Mouse (Mus musculus) liver, embryonic 11.5 days (tissue): ENCODE measurements around the gene Ptpro. TPM values are rescaled to one million over a fixed set of nuclear protein-coding genes. Genes with fewer than 3 reads are reported as not detected.

ENCODE experiments used
- ATAC-seq: fragments of 200-750 bp; cut with Nextera tagmentation; replicated peaks from 2 replicates; pipeline ENCODE4 v1.8.0; 2017; ENCODE audit warnings: moderate number of reproducible peaks, mild to moderate bottlenecking, moderate TSS enrichment, moderate library complexity; ENCODE audit not compliant: low FRiP score
- DNase-seq: peaks from one replicate; pipeline ENCODE4 v3.0.0-alpha.2; 2017; ENCODE audit warnings: low spot score
- H3K27ac ChIP-seq: fragments of 300-500 bp; sonication (generic); 2 replicates; pipeline ENCODE4 v1.5.1; 2014; ENCODE audit warnings: mild to moderate bottlenecking, low read depth, low read length, control low read depth
- H3K27me3 ChIP-seq: fragments of 300-500 bp; sonication (generic); replicated peaks from 2 replicates; pipeline ENCODE4 v1.6.1; 2014; ENCODE audit warnings: low read length, mixed read lengths; ENCODE audit not compliant: control insufficient read depth, insufficient read depth
- H3K36me3 ChIP-seq: fragments of 300-500 bp; sonication (generic); 2 replicates; pipeline ENCODE4 v1.6.1; 2014; ENCODE audit warnings: mild to moderate bottlenecking, low read length, moderate library complexity, mixed read lengths; ENCODE audit not compliant: control insufficient read depth, insufficient read depth
- H3K4me1 ChIP-seq: fragments of 300-500 bp; sonication (generic); replicated peaks from 2 replicates; pipeline ENCODE4 v1.6.1; 2014; ENCODE audit warnings: low read length, mixed read lengths; ENCODE audit not compliant: control insufficient read depth, insufficient read depth
- H3K4me2 ChIP-seq: fragments of 300-500 bp; sonication (generic); 2 replicates; pipeline ENCODE4 v1.6.1; 2014; ENCODE audit warnings: mild to moderate bottlenecking, control low read depth, moderate library complexity
- H3K4me3 ChIP-seq: fragments of 300-500 bp; sonication (generic); 2 replicates; pipeline ENCODE4 v1.5.1; 2014; ENCODE audit warnings: low read depth, low read length, control low read depth
- H3K9ac ChIP-seq: fragments of 300-500 bp; sonication (generic); 2 replicates; pipeline ENCODE4 v1.6.1; 2014; ENCODE audit warnings: low read depth, low read length, control low read depth
- H3K9me3 ChIP-seq: fragments of 300-500 bp; sonication (generic); 2 replicates; pipeline ENCODE4 v1.6.1; 2016; ENCODE audit warnings: low read length, inconsistent platforms, mixed read lengths; ENCODE audit not compliant: control insufficient read depth
- WGBS: fragments of 180-500 bp; shearing (Covaris S2); extraction: QIAGEN DNeasy Blood & Tissue Kit; methylation state at CpG from one replicate; pipeline ENCODE4 v1.1.7; 2014; 5-methylcytosine and 5-hydroxymethylcytosine counted together
- polyA plus RNA-seq: library from polyadenylated mRNA; unstranded; fragments of >200 nt; fragmentation: Nextera tagmentation; extraction: Ambion mirVana; gene quantifications from 2 replicates; pipeline ENCODE4 v1.2.1, GENCODE M21; 2014

Gene Ptpro
- polyA plus RNA-seq, 1 experiment from 2014 or later: 1.1 TPM

- ATAC-seq (no peak), DNase-seq (no peak)
- Histone ChIP-seq H3K9me3 (no peaks in the 10 kb centered on the region), H3K36me3 (no peaks in the 10 kb centered on the region), H3K27ac (no peak overlapping the region), H3K27me3 (peaks cover 27% of the 10 kb centered on the region), H3K4me3 (peak overlapping the region; percentile 42; the same call in 1 of the 2 replicates), H3K4me1 (no peaks in the 10 kb centered on the region), H3K9ac (no peak overlapping the region), H3K4me2 (peak overlapping the region; percentile 62)
- 3% methylated on average over 15 of the region's 15 CpGs for WGBS
Observed at GRCm38 (mm10) chr6:137252887-137253242, 746 bp downstream of the Ptpro start.

- no peak overlapping the region for H3K4me2 ChIP-seq
- 13% methylated on average over 7 of the region's 7 CpGs for WGBS
Observed at GRCm38 (mm10) chr6:137253415-137253814, 1.3 kb downstream of the Ptpro start.

GRCm38 (mm10) chr6:137261033-137261432, 8.9 kb downstream of the Ptpro start:
- Histone ChIP-seq H3K4me3 (no peak overlapping the region), H3K4me2 (no peak overlapping the region), H3K4me1 (no peaks in the 10 kb centered on the region), H3K9me3 (peaks cover 2% of the 10 kb centered on the region; the same call in 1 of the 2 replicates), H3K36me3 (no peaks in the 10 kb centered on the region), H3K27ac (no peak overlapping the region), H3K27me3 (no peaks in the 10 kb centered on the region), H3K9ac (no peak overlapping the region)
- no peak for ATAC-seq
- WGBS: 80% methylated on average over 1 of the region's 1 CpGs
- no peak for DNase-seq

More at GRCm38 (mm10) chr6:137253415-137253814, 1.3 kb downstream of the Ptpro start:
- no peak overlapping the region for H3K27ac ChIP-seq
- no peaks in the 10 kb centered on the region for H3K36me3 ChIP-seq
- H3K27me3 ChIP-seq: peaks cover 27% of the 10 kb centered on the region
- no peaks in the 10 kb centered on the region for H3K4me1 ChIP-seq
- H3K9me3 ChIP-seq: no peaks in the 10 kb centered on the region
- no peak overlapping the region for H3K9ac ChIP-seq
- no peak for ATAC-seq
- no peak for DNase-seq
- no peak overlapping the region for H3K4me3 ChIP-seq

- Histone ChIP-seq H3K27ac (no peak overlapping the region), H3K9ac (no peak overlapping the region), H3K9me3 (peaks cover 2% of the 10 kb centered on the region; the same call in 1 of the 2 replicates), H3K36me3 (no peaks in the 10 kb centered on the region), H3K4me1 (no peaks in the 10 kb centered on the region), H3K4me3 (no peak overlapping the region), H3K4me2 (no peak overlapping the region), H3K27me3 (no peaks in the 10 kb centered on the region)
- ATAC-seq (no peak), DNase-seq (no peak)
- WGBS: 60% methylated on average over 3 of the region's 3 CpGs
Observed at GRCm38 (mm10) chr6:137262087-137262486, 10.0 kb downstream of the Ptpro start.

GRCm38 (mm10) chr6:137268019-137268418, 15.9 kb downstream of the Ptpro start:
- no peak overlapping the region for H3K4me3 ChIP-seq
- DNase-seq (no peak), ATAC-seq (no peak)
- no peaks in the 10 kb centered on the region for H3K4me1 ChIP-seq
- H3K4me2 ChIP-seq: no peak overlapping the region
- H3K27ac ChIP-seq: no peak overlapping the region
- no peaks in the 10 kb centered on the region for H3K36me3 ChIP-seq
- no peaks in the 10 kb centered on the region for H3K27me3 ChIP-seq
- H3K9me3 ChIP-seq: no peaks in the 10 kb centered on the region
- 68% methylated on average over 8 of the region's 8 CpGs for WGBS
- H3K9ac ChIP-seq: no peak overlapping the region

- WGBS: 84% methylated on average over 10 of the region's 10 CpGs
- Histone ChIP-seq H3K9me3 (no peaks in the 10 kb centered on the region), H3K9ac (no peak overlapping the region), H3K27ac (no peak overlapping the region), H3K4me3 (no peak overlapping the region), H3K4me2 (no peak overlapping the region), H3K27me3 (no peaks in the 10 kb centered on the region), H3K4me1 (no peaks in the 10 kb centered on the region), H3K36me3 (no peaks in the 10 kb centered on the region)
- ATAC-seq (no peak), DNase-seq (no peak)
Observed at GRCm38 (mm10) chr6:137268592-137268991, 16.5 kb downstream of the Ptpro start.

GRCm38 (mm10) chr6:137272513-137272912, 20.4 kb downstream of the Ptpro start:
- Histone ChIP-seq H3K36me3 (no peaks in the 10 kb centered on the region), H3K9me3 (no peaks in the 10 kb centered on the region), H3K27ac (no peak overlapping the region), H3K9ac (no peak overlapping the region), H3K4me3 (no peak overlapping the region), H3K4me2 (no peak overlapping the region), H3K4me1 (no peaks in the 10 kb centered on the region), H3K27me3 (no peaks in the 10 kb centered on the region)
- WGBS: 89% methylated on average over 8 of the region's 8 CpGs
- ATAC-seq (no peak), DNase-seq (no peak)

GRCm38 (mm10) chr6:137277587-137277994, 25.5 kb downstream of the Ptpro start:
- 68% methylated on average over 12 of the region's 12 CpGs for WGBS
- ATAC-seq (no peak), DNase-seq (no peak)
- H3K27ac ChIP-seq: no peak overlapping the region
- H3K9ac ChIP-seq: no peak overlapping the region
- no peaks in the 10 kb centered on the region for H3K36me3 ChIP-seq
- no peak overlapping the region for H3K4me3 ChIP-seq
- H3K4me1 ChIP-seq: no peaks in the 10 kb centered on the region
- no peaks in the 10 kb centered on the region for H3K27me3 ChIP-seq
- no peaks in the 10 kb centered on the region for H3K9me3 ChIP-seq
- H3K4me2 ChIP-seq: no peak overlapping the region

- H3K9ac ChIP-seq: no peak overlapping the region
- H3K36me3 ChIP-seq: no peaks in the 10 kb centered on the region
- no peak overlapping the region for H3K4me3 ChIP-seq
- H3K4me1 ChIP-seq: no peaks in the 10 kb centered on the region
- no peaks in the 10 kb centered on the region for H3K27me3 ChIP-seq
- DNase-seq (no peak), ATAC-seq (no peak)
- H3K4me2 ChIP-seq: no peak overlapping the region
- 86% methylated on average over 7 of the region's 7 CpGs for WGBS
- H3K9me3 ChIP-seq: no peaks in the 10 kb centered on the region
- no peak overlapping the region for H3K27ac ChIP-seq
Observed at GRCm38 (mm10) chr6:137279576-137279975, 27.5 kb downstream of the Ptpro start.
